8 mouse cellular contexts compared by ENCODE assay signal in genomic region chr6:60828429-60829264, GRCm38 (mm10). TPM values are rescaled to one million over a fixed set of nuclear protein-coding genes. Genes with fewer than 3 reads are reported as not detected.
DNase-seq lines count a peak whose midpoint lies in the region; ATAC-seq and TF ChIP-seq lines count a peak whose summit lies in the region.

No protein-coding gene starts in this region.

- TF ChIP-seq POLR2A in bone marrow, adult 2 months (IDR thresholded peaks at IDR 0.05; ENCODE audit: borderline replicate concordance, control insufficient read depth, low read depth, low read length) = peak; percentile 80; the same call in 1 of the 2 replicates
- no peak for TF ChIP-seq POLR2A in lung, adult 2 months (IDR thresholded peaks at IDR 0.05; ENCODE audit: borderline replicate concordance, extremely low read depth, low read depth, low read length)

- peaks cover 4% of the 10 kb centered on the region; the same call in 1 of the 2 replicates for H3K27me3 ChIP-seq in embryonic facial prominence, embryonic 12.5 days

- 2% methylated on average over 35 of the region's 35 CpGs for WGBS in bone marrow, adult 2 months
- WGBS in embryonic facial prominence, embryonic 12.5 days = 1% methylated on average over 35 of the region's 35 CpGs
- 1% methylated on average over 35 of the region's 35 CpGs for WGBS in lung, adult 2 months

- peaks cover 0 to 2% of the 10 kb centered on the region in 2 experiments; a peak in 1 of 4 replicates for H3K4me1 ChIP-seq in ES-E14 (ENCODE audit: control insufficient read depth in 2 of 2, insufficient read depth in 2 of 2, low read length in 2 of 2, poor library complexity in 1 of 2)
- H3K4me1 ChIP-seq in bone marrow, adult 2 months (ENCODE audit: control insufficient read depth, insufficient read depth, low read length) = no peaks in the 10 kb centered on the region
- 0 out of 2 replicates have a peak, but pooled peaks cover 4% of the 10 kb centered on the region for H3K4me1 ChIP-seq in embryonic facial prominence, embryonic 12.5 days
- H3K4me1 ChIP-seq in lung, adult 2 months (ENCODE audit: control insufficient read depth, insufficient read depth, low read length) = no peaks in the 10 kb centered on the region

- peak; percentile 54 for DNase-seq in ES-E14 (ENCODE audit: low read depth, low spot score)
- DNase-seq in heart, postnatal 4 days = peak; percentile 35
- DNase-seq in layer of hippocampus, adult 8-10 months (ENCODE audit: low spot score in 2 of 2) = peak; percentile 76 to 77
- DNase-seq in lung, adult 2 months = no peak
- DNase-seq in ovary, postnatal 36 days (ENCODE audit: low spot score) = peak; percentile 59
- DNase-seq in thymus, postnatal 0 days (ENCODE audit: low spot score) = no peak

- H3K4me2 ChIP-seq in embryonic facial prominence, embryonic 12.5 days (replicated peaks) = peak overlapping the region; percentile 88

- in situ Hi-C loops in ES-E14 (cut with MboI; ENCODE audit: low sequenced_read_pairs in 2 of 2, unreplicated experiment in 2 of 2) = no loop called here

- H3K36me3 ChIP-seq in ES-E14 (ENCODE audit: control insufficient read depth, insufficient read depth, low read length, poor library complexity, severe bottlenecking) = no peaks in the 10 kb centered on the region
- no peaks in the 10 kb centered on the region for H3K36me3 ChIP-seq in embryonic facial prominence, embryonic 12.5 days

- H3K9ac ChIP-seq in ES-E14 (ENCODE audit: insufficient read depth, low read depth, low read length, poor library complexity, severe bottlenecking) = peak overlapping the region; percentile 39; the same call in 1 of the 2 replicates
- H3K9ac ChIP-seq in embryonic facial prominence, embryonic 12.5 days = peak overlapping the region; percentile 40

- H3K27ac ChIP-seq in ES-E14 (ENCODE audit: insufficient read depth, low read depth, low read length, poor library complexity, severe bottlenecking) = no peak overlapping the region
- H3K27ac ChIP-seq in bone marrow, adult 2 months (ENCODE audit: control insufficient read depth, insufficient read depth, low read depth, low read length, poor library complexity) = peak overlapping the region; percentile 84
- H3K27ac ChIP-seq in embryonic facial prominence, embryonic 12.5 days = peak overlapping the region; percentile 76

- TF ChIP-seq CTCF in bone marrow, adult 2 months (IDR thresholded peaks at IDR 0.05; ENCODE audit: control insufficient read depth, insufficient read depth, low read length) = no peak
- no peak for TF ChIP-seq CTCF in lung, adult 2 months (IDR thresholded peaks at IDR 0.05; ENCODE audit: insufficient read depth, low read length)

- no peaks in the 10 kb centered on the region for H3K9me3 ChIP-seq in ES-E14 (ENCODE audit: control insufficient read depth, insufficient read depth, low read depth, low read length)
- no peaks in the 10 kb centered on the region for H3K9me3 ChIP-seq in embryonic facial prominence, embryonic 12.5 days

- ATAC-seq in embryonic facial prominence, embryonic 12.5 days (ENCODE audit: insufficient number of reproducible peaks, insufficient read depth, low FRiP score, low TSS enrichment) = peak; percentile 79

- peak overlapping the region; percentile 50 to 56 for H3K4me3 ChIP-seq in ES-E14 (ENCODE audit: insufficient read depth in 1 of 2, low read depth in 1 of 2, low read length in 2 of 2, poor library complexity in 1 of 2, severe bottlenecking in 1 of 2)
- H3K4me3 ChIP-seq in bone marrow, adult 2 months (replicated peaks; ENCODE audit: control insufficient read depth, low read depth, low read length) = peak overlapping the region; percentile 78
- peak overlapping the region; percentile 43 for H3K4me3 ChIP-seq in embryonic facial prominence, embryonic 12.5 days
- peak overlapping the region; percentile 43 for H3K4me3 ChIP-seq in lung, adult 2 months (replicated peaks; ENCODE audit: extremely low read depth, low read depth, low read length)

TF ChIP-seq in ES-E14, 5 proteins besides CTCF, POLR2A, EP300 and RAD21:
- TF ChIP-seq ZNF384 (IDR thresholded peaks at IDR 0.05; ENCODE audit: low read depth, low read length) = no peak
- TF ChIP-seq HCFC1 (IDR thresholded peaks at IDR 0.05; ENCODE audit: borderline replicate concordance, insufficient read depth, low read length) = no peak
- TF ChIP-seq ZC3H11A (IDR thresholded peaks at IDR 0.05; ENCODE audit: borderline replicate concordance, low read depth, low read length) = no peak
- TF ChIP-seq MAFK (IDR thresholded peaks at IDR 0.05; ENCODE audit: insufficient read depth, low read depth, low read length) = no peak
- no peak for TF ChIP-seq CHD2 (IDR thresholded peaks at IDR 0.05; ENCODE audit: low read depth, low read length)

RNA-seq across cellular contexts. Expression of gene Snca, which starts 1.0 kb away (rescaled TPM):
- 0.79 and 1.5 TPM in 2 replicates for total RNA-seq in ES-E14 (2012; rRNA removed)
- 213 and 550 TPM in 2 replicates for polyA plus RNA-seq in bone marrow, adult 2 months (2011; ENCODE audit: insufficient read depth, insufficient read length, low replicate concordance, missing spikeins)
- polyA plus RNA-seq in embryonic facial prominence, embryonic 12.5 days (2016; fragmentation: Nextera tagmentation; extraction: Ambion mirVana) = 26.2 and 29.6 TPM in 2 replicates
- total RNA-seq in heart, postnatal 4 days (2021) = 10 to 100 TPM; 11.5 to 31.0 TPM
- total RNA-seq in layer of hippocampus, adult 8-10 months (2022) = 100 to 1,000 TPM; 402 to 442 (median 425) TPM
- polyA plus RNA-seq in lung, adult 2 months (2012; rRNA removed) = 3.5 and 6.9 TPM in 2 replicates
- polyA plus RNA-seq in thymus, postnatal 0 days (2015; fragmentation: Nextera tagmentation; extraction: Ambion mirVana) = 3.1 and 4.4 TPM in 2 replicates

Comparison
In these comparisons a context has a peak if more than half of its experiments do, and no peak if none do; other contexts are left out.
1. DNase-seq: peak in ES-E14 (single experiment), heart, postnatal 4 days (single experiment), layer of hippocampus, adult 8-10 months (2 of 2) and ovary, postnatal 36 days (single experiment); none in lung, adult 2 months (single experiment) and thymus, postnatal 0 days (single experiment).
2. Peak in every context shown above with its lines, with median percentiles within 50 percentile points of each other: H3K4me3 ChIP-seq.